Mouse (Mus musculus) 3134 (cell line): Measurements from ENCODE around the gene Ext2.

Experiments used
- DNase-seq: peaks from one replicate; pipeline ENCODE4 v3.0.0-alpha.2; 2011; ENCODE audit warnings: low spot score; ENCODE audit not compliant: insufficient read length; ENCODE audit errors: extremely low read depth

Gene Ext2

GRCm38 (mm10) chr2:93745741-93746140 is 76.6 kb downstream of the Ext2 start:
- no peak for DNase-seq

GRCm38 (mm10) chr2:93744346-93745229 is 77.8 kb downstream of the Ext2 start:
- no peak for DNase-seq

DNA sequence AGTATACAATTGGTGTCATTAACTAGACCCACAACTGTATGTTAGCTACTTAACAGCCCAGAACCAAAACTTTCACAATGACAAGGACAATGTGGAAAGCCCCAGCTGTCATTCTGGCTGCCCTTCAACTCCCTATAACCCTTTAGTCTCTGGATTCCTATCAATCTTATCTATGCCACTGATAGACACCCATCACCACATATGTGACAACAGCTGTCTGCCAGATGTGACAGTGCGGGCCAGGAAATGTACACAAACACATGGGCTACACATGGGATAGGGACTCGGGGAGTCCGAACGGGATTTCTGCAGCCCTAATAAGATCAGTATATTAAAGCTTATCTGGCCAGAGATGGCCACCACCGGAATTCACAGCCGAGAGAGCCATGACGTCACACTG is 80.7 kb downstream of the Ext2 start:
- DNase-seq = no peak

DNA sequence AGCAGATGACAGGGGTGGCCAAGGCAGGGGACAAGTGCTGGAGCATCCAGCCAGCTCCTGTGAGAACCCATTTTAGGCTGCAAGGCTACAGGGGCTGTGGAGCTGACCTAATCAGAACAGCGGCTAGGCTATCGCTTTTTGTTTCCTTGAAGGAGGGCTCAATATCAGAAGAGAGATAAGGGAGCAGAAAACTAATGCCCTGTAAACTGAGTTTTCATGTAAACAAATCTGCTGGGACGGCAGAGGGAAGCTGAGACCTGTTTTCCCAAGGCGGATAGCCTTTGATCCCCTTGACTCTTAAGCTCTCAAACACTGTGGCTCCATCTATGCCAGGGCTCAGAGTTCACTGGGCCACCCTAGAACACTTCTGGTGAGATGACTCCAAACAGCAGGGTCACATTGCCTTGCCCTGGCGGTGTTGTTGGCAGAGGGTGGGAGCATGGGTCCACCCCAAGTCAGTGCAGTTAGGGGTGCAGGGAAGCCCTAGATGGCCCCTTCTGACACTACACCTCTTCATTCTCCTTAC is 83.3 kb downstream of the Ext2 start:
- DNase-seq = no peak

- DNase-seq = no peak
These were observed 85.2 kb downstream of the Ext2 start for GRCm38 (mm10) chr2:93737146-93737545.

GRCm38 (mm10) chr2:93732658-93733057 is 89.7 kb downstream of the Ext2 start:
- no peak for DNase-seq

GRCm38 (mm10) chr2:93729585-93729984 is 92.8 kb downstream of the Ext2 start:
- DNase-seq = no peak

DNA sequence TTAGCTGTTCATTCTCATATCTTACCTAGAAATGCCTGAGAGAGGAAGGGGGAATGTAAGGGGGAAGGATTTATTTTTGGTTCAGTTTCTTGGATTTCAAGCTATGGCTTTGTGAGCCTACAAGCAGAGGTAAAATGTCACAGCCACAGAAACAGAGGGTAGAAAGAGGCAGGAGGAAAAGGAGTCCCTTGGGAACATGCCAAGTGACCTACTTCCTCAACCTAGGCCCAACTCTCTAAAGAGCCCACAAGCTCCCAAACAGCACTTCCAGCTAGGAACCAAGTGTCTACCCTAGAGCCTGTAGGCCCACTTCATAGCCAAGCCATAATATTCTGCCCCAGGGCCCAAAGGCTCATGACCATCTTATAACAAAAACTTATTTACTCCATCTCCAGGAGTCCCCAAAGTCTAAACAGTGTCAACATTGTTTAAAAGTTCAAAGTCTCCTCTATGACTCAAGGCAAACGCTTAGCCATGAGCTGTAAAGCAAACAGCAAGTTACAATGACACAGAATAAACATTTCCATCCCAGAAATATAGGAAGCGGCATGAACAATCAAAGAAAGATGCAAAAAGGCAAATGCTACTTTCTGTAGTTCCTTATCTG is 99.1 kb downstream of the Ext2 start:
- DNase-seq = no peak

DNA sequence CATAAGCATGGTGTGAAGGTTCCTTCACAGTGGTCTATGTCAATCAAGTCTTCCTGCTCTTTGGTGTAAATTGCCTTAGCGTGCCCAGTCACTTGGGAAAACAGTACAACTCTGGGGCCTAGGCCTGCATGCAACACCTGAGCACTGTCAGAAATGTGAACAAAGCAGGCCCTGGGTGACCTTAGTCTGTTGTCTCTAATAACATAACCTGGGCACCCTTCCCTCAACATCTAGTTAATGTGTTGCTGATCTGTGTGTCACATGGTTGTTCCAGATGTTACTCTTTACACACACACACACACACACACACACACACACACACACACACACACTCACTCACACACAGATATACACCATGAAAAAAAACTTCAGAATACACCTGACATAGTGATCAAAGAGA is 101.4 kb downstream of the Ext2 start:
- DNase-seq = no peak

- DNase-seq = no peak
These were observed 102.3 kb downstream of the Ext2 start for GRCm38 (mm10) chr2:93719792-93720675.

DNA sequence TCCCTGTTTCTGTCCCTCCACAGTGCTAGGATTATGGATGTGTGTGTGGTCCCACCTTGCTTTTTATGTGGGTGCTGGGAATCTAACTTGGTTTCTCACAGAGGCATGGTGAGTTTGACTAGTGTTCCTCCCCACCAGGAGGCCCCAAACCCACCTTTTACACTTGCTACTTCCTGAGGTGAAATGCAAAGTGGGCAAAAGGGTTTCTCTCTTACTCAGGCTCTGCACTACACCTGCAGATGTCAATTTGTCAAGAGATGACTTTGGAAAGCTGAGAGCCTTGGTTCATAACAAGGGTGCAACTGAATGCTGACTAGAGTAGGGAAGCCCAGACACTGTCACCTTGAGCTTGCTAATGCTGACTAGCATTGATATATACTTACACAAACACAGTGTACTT is 109.1 kb downstream of the Ext2 start:
- no peak for DNase-seq

- DNase-seq = no peak
These were observed 110.9 kb downstream of the Ext2 start for GRCm38 (mm10) chr2:93711460-93711859.

- no peak for DNase-seq
These were observed 112.7 kb downstream of the Ext2 start for GRCm38 (mm10) chr2:93709696-93710095.

- no peak for DNase-seq
These were observed 113.1 kb downstream of the Ext2 start for GRCm38 (mm10) chr2:93709241-93709640.

DNA sequence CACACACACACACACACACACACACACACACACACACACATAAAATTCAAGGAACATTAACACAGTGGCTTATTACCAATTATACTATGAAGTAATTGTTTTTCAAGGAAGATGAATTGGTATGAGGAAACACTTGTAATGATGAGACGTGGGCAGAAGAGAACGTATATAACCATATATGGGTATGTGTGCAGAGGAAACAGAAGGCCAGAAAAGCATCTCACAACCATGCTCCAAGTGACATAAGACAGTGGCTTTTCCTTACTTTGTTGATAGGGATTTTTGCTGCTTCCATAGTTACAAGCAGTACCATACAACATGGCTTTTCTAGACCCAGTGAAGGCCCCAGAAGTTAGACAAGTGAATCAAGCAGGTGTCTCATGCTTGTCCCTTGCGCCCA is 115.5 kb downstream of the Ext2 start:
- DNase-seq = no peak

DNA sequence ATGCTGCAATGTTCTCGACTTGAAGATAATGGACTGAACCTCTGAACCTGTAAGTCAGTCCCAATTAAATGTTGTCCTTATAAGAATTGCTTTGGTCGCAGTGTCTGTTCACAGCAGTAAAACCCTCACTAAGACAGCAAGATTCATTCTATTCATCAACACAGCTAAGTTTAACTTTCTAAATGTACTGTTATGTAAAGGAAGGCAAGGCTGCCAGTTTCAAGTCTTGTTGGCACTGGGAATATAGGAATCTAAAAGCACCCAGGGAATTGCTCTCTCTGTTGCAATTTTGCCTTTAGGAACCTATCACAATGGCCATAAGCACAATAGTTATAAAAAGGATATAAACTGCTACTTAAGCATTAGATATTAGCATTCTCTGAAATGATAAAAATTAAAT is 116.0 kb downstream of the Ext2 start:
- no peak for DNase-seq

- DNase-seq = no peak
These were observed 118.2 kb downstream of the Ext2 start for GRCm38 (mm10) chr2:93704195-93704594.

GRCm38 (mm10) chr2:93702936-93703926 is 119.1 kb downstream of the Ext2 start:
- no peak for DNase-seq

- no peak for DNase-seq
These were observed 123.0 kb downstream of the Ext2 start for GRCm38 (mm10) chr2:93699346-93699745.

GRCm38 (mm10) chr2:93696181-93696641 is 126.2 kb downstream of the Ext2 start:
- DNase-seq = no peak
